Mouse (Mus musculus): Measurements from ENCODE around the gene Tmem98.
A peak's percentile ranks its signal among the peaks of the same experiment; 100 is the strongest.

The Tmem98 gene

GRCm38 (mm10) chr11:80809993-80810821 lies at the start of gene Tmem98:
Gene Tmem98, plus strand, starts transcription at chr11:80810175.
- DNase-seq (ENCODE audit: low read depth, low spot score), result no peak

GRCm38 (mm10) chr11:80761285-80761974 lies 48.5 kb upstream of the Tmem98 start:
- DNase-seq (ENCODE audit: low read depth, low spot score), result no peak

- no peak for DNase-seq (ENCODE audit: low read depth, low spot score)
Observed at GRCm38 (mm10) chr11:80762066-80762465, 47.9 kb upstream of the Tmem98 start.

- DNase-seq (ENCODE audit: low read depth, low spot score), result no peak
Observed at GRCm38 (mm10) chr11:80766068-80766467, 43.9 kb upstream of the Tmem98 start.

GRCm38 (mm10) chr11:80766472-80767319 lies 43.3 kb upstream of the Tmem98 start:
- DNase-seq (ENCODE audit: low read depth, low spot score), result no peak

- DNase-seq (ENCODE audit: low read depth, low spot score), result no peak
Observed at GRCm38 (mm10) chr11:80767320-80767617, 42.7 kb upstream of the Tmem98 start.

GRCm38 (mm10) chr11:80771186-80771585 lies 38.8 kb upstream of the Tmem98 start:
- DNase-seq (ENCODE audit: low read depth, low spot score), result no peak

- DNase-seq (ENCODE audit: low read depth, low spot score), result no peak
Observed at GRCm38 (mm10) chr11:80771596-80772250, 38.3 kb upstream of the Tmem98 start.

GRCm38 (mm10) chr11:80772595-80773210 lies 37.3 kb upstream of the Tmem98 start:
- no peak for DNase-seq (ENCODE audit: low read depth, low spot score)

- no peak for DNase-seq (ENCODE audit: low read depth, low spot score)
Observed at GRCm38 (mm10) chr11:80775535-80775934, 34.4 kb upstream of the Tmem98 start.

- DNase-seq (ENCODE audit: low read depth, low spot score), result no peak
Observed at GRCm38 (mm10) chr11:80777708-80778107, 32.3 kb upstream of the Tmem98 start.

- DNase-seq (ENCODE audit: low read depth, low spot score), result no peak
Observed at GRCm38 (mm10) chr11:80778157-80778556, 31.8 kb upstream of the Tmem98 start.

GRCm38 (mm10) chr11:80778916-80779526 lies 31.0 kb upstream of the Tmem98 start:
- no peak for DNase-seq (ENCODE audit: low read depth, low spot score)

GRCm38 (mm10) chr11:80779527-80780344 lies 30.2 kb upstream of the Tmem98 start, which contains the start of gene Myo1d:
Gene Myo1d, minus strand, starts transcription at chr11:80780025.
- peak; percentile 88 for DNase-seq (ENCODE audit: low read depth, low spot score)

GRCm38 (mm10) chr11:80781535-80781934 lies 28.4 kb upstream of the Tmem98 start:
- DNase-seq (ENCODE audit: low read depth, low spot score), result no peak

GRCm38 (mm10) chr11:80783460-80783859 lies 26.5 kb upstream of the Tmem98 start:
- peak; percentile 14 for DNase-seq (ENCODE audit: low read depth, low spot score)

GRCm38 (mm10) chr11:80784294-80784743 lies 25.7 kb upstream of the Tmem98 start:
- no peak for DNase-seq (ENCODE audit: low read depth, low spot score)

- peak; percentile 64 for DNase-seq (ENCODE audit: low read depth, low spot score)
Observed at GRCm38 (mm10) chr11:80785672-80786071, 24.3 kb upstream of the Tmem98 start.

GRCm38 (mm10) chr11:80789647-80790240 lies 20.2 kb upstream of the Tmem98 start:
- no peak for DNase-seq (ENCODE audit: low read depth, low spot score)
